Mouse (Mus musculus): Measurements from ENCODE around the gene Hexim1. TPM values are rescaled to one million over a fixed set of nuclear protein-coding genes. Genes with fewer than 3 reads are reported as not detected.

Gene Hexim1
- polyA plus RNA-seq, 1 experiment from 2014 or later = 4.1 TPM

GRCm38 (mm10) chr11:103158621-103159478 lies 42.8 kb downstream of the Hexim1 start:
- Histone ChIP-seq H3K4me3 (ENCODE audit: low read depth, low read length) (peak overlapping the region; percentile 17), H3K27me3 (ENCODE audit: control insufficient read depth, insufficient read depth, low read depth, low read length) (no peaks in the 10 kb centered on the region), H3K9me3 (replicated peaks; ENCODE audit: control insufficient read depth, low read length, poor library complexity, severe bottlenecking) (no peaks in the 10 kb centered on the region), H3K4me1 (ENCODE audit: control insufficient read depth, insufficient read depth, low read length) (peaks cover 7% of the 10 kb centered on the region; the same call in 1 of the 2 replicates), H3K9ac (ENCODE audit: low read depth, low read length) (no peak overlapping the region), H3K36me3 (ENCODE audit: control insufficient read depth, insufficient read depth, low read length) (no peaks in the 10 kb centered on the region), H3K27ac (ENCODE audit: low read length) (no peak overlapping the region), H3K4me2 (ENCODE audit: low read length) (peak overlapping the region; percentile 48)
- peak; percentile 88 for ATAC-seq
- WGBS = under 1% methylated on average over 25 of the region's 25 CpGs

GRCm38 (mm10) chr11:103160738-103161137 lies 44.7 kb downstream of the Hexim1 start:
- Histone ChIP-seq H3K4me3 (ENCODE audit: low read depth, low read length) (no peak overlapping the region), H3K4me1 (ENCODE audit: control insufficient read depth, insufficient read depth, low read length) (peaks cover 7% of the 10 kb centered on the region; the same call in 1 of the 2 replicates), H3K9ac (ENCODE audit: low read depth, low read length) (no peak overlapping the region), H3K27me3 (ENCODE audit: control insufficient read depth, insufficient read depth, low read depth, low read length) (no peaks in the 10 kb centered on the region), H3K9me3 (replicated peaks; ENCODE audit: control insufficient read depth, low read length, poor library complexity, severe bottlenecking) (no peaks in the 10 kb centered on the region), H3K4me2 (ENCODE audit: low read length) (no peak overlapping the region), H3K36me3 (ENCODE audit: control insufficient read depth, insufficient read depth, low read length) (no peaks in the 10 kb centered on the region), H3K27ac (ENCODE audit: low read length) (no peak overlapping the region)
- no peak for ATAC-seq
- 91% methylated on average over 11 of the region's 11 CpGs for WGBS

GRCm38 (mm10) chr11:103161449-103161848 lies 45.4 kb downstream of the Hexim1 start:
- Histone ChIP-seq H3K9me3 (replicated peaks; ENCODE audit: control insufficient read depth, low read length, poor library complexity, severe bottlenecking) (no peaks in the 10 kb centered on the region), H3K27me3 (ENCODE audit: control insufficient read depth, insufficient read depth, low read depth, low read length) (no peaks in the 10 kb centered on the region), H3K4me3 (ENCODE audit: low read depth, low read length) (no peak overlapping the region), H3K9ac (ENCODE audit: low read depth, low read length) (no peak overlapping the region), H3K36me3 (ENCODE audit: control insufficient read depth, insufficient read depth, low read length) (no peaks in the 10 kb centered on the region), H3K4me1 (ENCODE audit: control insufficient read depth, insufficient read depth, low read length) (peaks cover 7% of the 10 kb centered on the region; the same call in 1 of the 2 replicates), H3K4me2 (ENCODE audit: low read length) (no peak overlapping the region), H3K27ac (ENCODE audit: low read length) (no peak overlapping the region)
- ATAC-seq = no peak
- 76% methylated on average over 7 of the region's 7 CpGs for WGBS

- 92% methylated on average over 5 of the region's 5 CpGs for WGBS
- no peak overlapping the region for H3K9ac ChIP-seq (ENCODE audit: low read depth, low read length)
- H3K4me1 ChIP-seq (ENCODE audit: control insufficient read depth, insufficient read depth, low read length) = peaks cover 7% of the 10 kb centered on the region; the same call in 1 of the 2 replicates
- no peak for ATAC-seq
- H3K4me3 ChIP-seq (ENCODE audit: low read depth, low read length) = no peak overlapping the region
- no peaks in the 10 kb centered on the region for H3K27me3 ChIP-seq (ENCODE audit: control insufficient read depth, insufficient read depth, low read depth, low read length)
- no peaks in the 10 kb centered on the region for H3K36me3 ChIP-seq (ENCODE audit: control insufficient read depth, insufficient read depth, low read length)
- no peak overlapping the region for H3K27ac ChIP-seq (ENCODE audit: low read length)
- H3K9me3 ChIP-seq (replicated peaks; ENCODE audit: control insufficient read depth, low read length, poor library complexity, severe bottlenecking) = no peaks in the 10 kb centered on the region
- no peak overlapping the region for H3K4me2 ChIP-seq (ENCODE audit: low read length)
These were observed 46.1 kb downstream of the Hexim1 start for GRCm38 (mm10) chr11:103162132-103162531.

- no peaks in the 10 kb centered on the region for H3K27me3 ChIP-seq (ENCODE audit: control insufficient read depth, insufficient read depth, low read depth, low read length)
- 37% methylated on average over 10 of the region's 10 CpGs for WGBS
- H3K27ac ChIP-seq (ENCODE audit: low read length) = no peak overlapping the region
- no peak overlapping the region for H3K4me3 ChIP-seq (ENCODE audit: low read depth, low read length)
- no peak for ATAC-seq
- H3K4me2 ChIP-seq (ENCODE audit: low read length) = no peak overlapping the region
- no peaks in the 10 kb centered on the region for H3K36me3 ChIP-seq (ENCODE audit: control insufficient read depth, insufficient read depth, low read length)
- no peak overlapping the region for H3K9ac ChIP-seq (ENCODE audit: low read depth, low read length)
- peaks cover 5% of the 10 kb centered on the region for H3K4me1 ChIP-seq (ENCODE audit: control insufficient read depth, insufficient read depth, low read length)
- H3K9me3 ChIP-seq (replicated peaks; ENCODE audit: control insufficient read depth, low read length, poor library complexity, severe bottlenecking) = no peaks in the 10 kb centered on the region
These were observed 48.4 kb downstream of the Hexim1 start for GRCm38 (mm10) chr11:103164391-103164790.

- Histone ChIP-seq H3K27me3 (ENCODE audit: control insufficient read depth, insufficient read depth, low read depth, low read length) (no peaks in the 10 kb centered on the region), H3K4me2 (ENCODE audit: low read length) (peak overlapping the region; percentile 76; the same call in 1 of the 2 replicates), H3K36me3 (ENCODE audit: control insufficient read depth, insufficient read depth, low read length) (no peaks in the 10 kb centered on the region), H3K27ac (ENCODE audit: low read length) (peak overlapping the region; percentile 23; the same call in 1 of the 2 replicates), H3K9ac (ENCODE audit: low read depth, low read length) (no peak overlapping the region), H3K4me1 (ENCODE audit: control insufficient read depth, insufficient read depth, low read length) (peaks cover 30% of the 10 kb centered on the region), H3K9me3 (replicated peaks; ENCODE audit: control insufficient read depth, low read length, poor library complexity, severe bottlenecking) (no peaks in the 10 kb centered on the region), H3K4me3 (ENCODE audit: low read depth, low read length) (no peak overlapping the region)
- WGBS = 28% methylated on average over 9 of the region's 9 CpGs
- no peak for ATAC-seq
These were observed 52.8 kb downstream of the Hexim1 start for GRCm38 (mm10) chr11:103168690-103169390.

Other genes starting within 250 kb of the Hexim1 start
- 133 and 134 TPM in 2 replicates for gene Eftud2, start 235.2 kb upstream of the Hexim1 start, polyA plus RNA-seq (2015; fragmentation: Nextera tagmentation; extraction: Ambion mirVana)
- gene Ccdc103, start 235.0 kb upstream of the Hexim1 start, polyA plus RNA-seq (2015; fragmentation: Nextera tagmentation; extraction: Ambion mirVana) = 2.3 TPM in 2 replicates
- not detected in 2 replicates for gene Fam187a, start 231.1 kb upstream of the Hexim1 start, polyA plus RNA-seq (2015; fragmentation: Nextera tagmentation; extraction: Ambion mirVana)
- 0.27 and 1.2 TPM in 2 replicates for gene Gfap, start 215.3 kb upstream of the Hexim1 start, polyA plus RNA-seq (2015; fragmentation: Nextera tagmentation; extraction: Ambion mirVana)
- gene Kif18b, start 191.1 kb upstream of the Hexim1 start, polyA plus RNA-seq (2015; fragmentation: Nextera tagmentation; extraction: Ambion mirVana) = 0.75 and 1.4 TPM in 2 replicates
- gene C1ql1, start 169.5 kb upstream of the Hexim1 start, polyA plus RNA-seq (2015; fragmentation: Nextera tagmentation; extraction: Ambion mirVana) = 6.0 and 7.9 TPM in 2 replicates
- 25.5 and 26.8 TPM in 2 replicates for gene Nmt1, start 88.0 kb upstream of the Hexim1 start, polyA plus RNA-seq (2015; fragmentation: Nextera tagmentation; extraction: Ambion mirVana)
- gene Dcakd, start 87.9 kb upstream of the Hexim1 start, polyA plus RNA-seq (2015; fragmentation: Nextera tagmentation; extraction: Ambion mirVana) = 157 and 174 TPM in 2 replicates
- gene Plcd3, start 14.6 kb upstream of the Hexim1 start, polyA plus RNA-seq (2015; fragmentation: Nextera tagmentation; extraction: Ambion mirVana) = 2.8 and 3.6 TPM in 2 replicates
- gene Acbd4, start 14.5 kb upstream of the Hexim1 start, polyA plus RNA-seq (2015; fragmentation: Nextera tagmentation; extraction: Ambion mirVana) = 11.6 and 13.0 TPM in 2 replicates
- 29.9 and 37.0 TPM in 2 replicates for gene Hexim2, start 16.2 kb downstream of the Hexim1 start, polyA plus RNA-seq (2015; fragmentation: Nextera tagmentation; extraction: Ambion mirVana)
- gene Fmnl1, start 54.9 kb downstream of the Hexim1 start, polyA plus RNA-seq (2015; fragmentation: Nextera tagmentation; extraction: Ambion mirVana) = 5.7 and 6.3 TPM in 2 replicates
- gene 1700023F06Rik, start 92.3 kb downstream of the Hexim1 start, polyA plus RNA-seq (2015; fragmentation: Nextera tagmentation; extraction: Ambion mirVana) = 2.3 and 3.1 TPM in 2 replicates
- 1.2 and 1.3 TPM in 2 replicates for gene Spata32, start 102.2 kb downstream of the Hexim1 start, polyA plus RNA-seq (2015; fragmentation: Nextera tagmentation; extraction: Ambion mirVana)
- 4.4 TPM in 2 replicates for gene Map3k14, start 151.2 kb downstream of the Hexim1 start, polyA plus RNA-seq (2015; fragmentation: Nextera tagmentation; extraction: Ambion mirVana)
- gene Arhgap27, start 247.5 kb downstream of the Hexim1 start, polyA plus RNA-seq (2015; fragmentation: Nextera tagmentation; extraction: Ambion mirVana) = 3.8 and 4.4 TPM in 2 replicates